Mouse (Mus musculus) bone marrow macrophage, adult 2 months (primary cell): Measurements from ENCODE around the gene Fndc7. TPM values are rescaled to one million over a fixed set of nuclear protein-coding genes. Genes with fewer than 3 reads are reported as not detected.

Experiments used
- H3K27ac ChIP-seq: 2 replicates; pipeline ENCODE4 v1.5.1; 2012; ENCODE audit warnings: low read depth, low read length; ENCODE audit not compliant: insufficient read depth
- H3K4me1 ChIP-seq: 2 replicates; pipeline ENCODE4 v1.6.1; 2012; ENCODE audit warnings: low read length; ENCODE audit not compliant: control insufficient read depth, insufficient read depth
- H3K4me3 ChIP-seq: 2 replicates; pipeline ENCODE4 v1.5.1; 2012; ENCODE audit warnings: mild to moderate bottlenecking, low read length, moderate library complexity; ENCODE audit not compliant: insufficient read depth
- CTCF ChIP-seq: IDR thresholded peaks from 2 replicates; pipeline ENCODE4 v1.5.1; 2012; ENCODE audit warnings: low read depth, mild to moderate bottlenecking, low read length, moderate library complexity
- POLR2A ChIP-seq: IDR thresholded peaks from 2 replicates; pipeline ENCODE4 v1.6.1; 2012; ENCODE audit warnings: mild to moderate bottlenecking, low read depth, low read length, borderline replicate concordance
- polyA plus RNA-seq: library from polyadenylated mRNA; stranded (reverse); fragments of >200 nt; gene quantifications from 2 replicates; pipeline ENCODE4 v1.2.4, GENCODE M21; 2012; ENCODE audit not compliant: missing spikeins, insufficient read depth, insufficient read length

Gene Fndc7
- polyA plus RNA-seq = 0.51 and 1.0 TPM in 2 replicates

DNA sequence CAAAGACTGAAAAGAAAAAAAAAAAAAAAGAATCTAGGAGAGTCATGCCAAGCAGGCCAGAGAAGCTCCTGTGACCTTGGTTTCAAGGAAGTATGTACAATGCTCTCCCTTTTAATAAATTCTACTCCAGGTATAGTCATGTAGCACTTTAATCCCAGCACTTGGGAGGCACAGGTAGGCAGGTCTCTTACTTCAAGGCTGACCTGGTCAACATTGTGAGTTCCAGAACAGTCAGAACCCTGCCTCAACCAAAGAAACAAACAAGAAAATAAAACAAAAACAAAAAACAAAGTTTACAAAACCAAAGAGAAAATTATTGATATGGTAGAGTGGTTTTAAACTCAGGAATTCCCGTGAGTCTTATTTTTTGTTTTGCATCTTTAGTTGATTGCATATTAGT, at the start of gene Fndc7:
Gene Fndc7 (minus strand): TSS at position 101 of the 400 bp plus-strand sequence.
- peaks cover 19% of the 10 kb centered on the region for H3K4me1 ChIP-seq
- no peak within 1 kb of the TSS for H3K27ac ChIP-seq
- TF ChIP-seq POLR2A = no peak
- TF ChIP-seq CTCF = no peak

DNA sequence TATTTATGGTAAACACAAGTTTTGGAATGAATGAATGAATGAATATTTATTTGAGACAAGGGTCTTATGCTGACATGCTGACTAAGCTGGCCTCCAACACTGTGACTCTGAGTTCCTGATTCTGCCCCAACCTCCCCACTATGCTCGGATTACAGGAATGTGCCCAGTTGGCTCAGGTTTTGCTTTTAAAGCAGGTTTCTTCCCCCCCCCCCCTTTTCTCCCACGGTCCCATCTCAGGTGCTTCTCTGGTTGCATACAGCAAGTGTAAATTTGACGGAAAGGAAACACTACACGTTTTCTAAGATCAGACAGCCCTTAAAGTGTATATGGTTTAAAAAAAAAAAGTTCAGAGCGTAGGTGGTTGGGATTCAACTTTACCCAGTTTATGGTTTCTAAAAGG, 49.8 kb upstream of the Fndc7 start, which contains the start of gene Henmt1:
Gene Henmt1 (plus strand): TSS at position 301 of the 400 bp plus-strand sequence.
- Histone ChIP-seq H3K27ac (no peak within 1 kb of the TSS), H3K4me3 (no peak within 1 kb of the TSS), H3K4me1 (no peaks in the 10 kb centered on the region)
- TF ChIP-seq CTCF (no peak), POLR2A (no peak)

More for the DNA sequence above, at the start of gene Fndc7:
- H3K4me3 ChIP-seq = no peak within 1 kb of the TSS

DNA sequence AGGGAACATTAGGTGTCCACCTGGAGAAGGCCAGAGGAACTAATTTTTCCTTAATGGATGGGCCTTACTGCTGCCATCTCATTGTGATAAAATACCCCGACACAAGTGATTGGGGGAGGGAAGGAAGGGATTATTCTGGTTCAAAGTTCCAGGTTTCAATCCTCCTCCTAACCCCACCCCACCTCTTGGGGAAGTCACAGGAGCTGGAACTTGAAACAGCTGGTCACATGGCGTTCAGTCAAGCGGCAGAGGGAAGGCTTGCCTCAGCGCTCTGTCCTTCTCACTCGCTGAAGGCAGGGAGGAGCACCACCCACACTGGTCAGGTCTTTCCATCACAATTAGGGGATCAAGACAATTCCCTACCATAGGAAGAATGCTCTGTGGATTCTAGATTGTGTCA, 48.9 kb upstream of the Fndc7 start:
- H3K4me3 ChIP-seq = no peak overlapping the region
- peaks cover 3% of the 10 kb centered on the region for H3K4me1 ChIP-seq
- H3K27ac ChIP-seq = no peak overlapping the region
- TF ChIP-seq CTCF (no peak), POLR2A (no peak)

DNA sequence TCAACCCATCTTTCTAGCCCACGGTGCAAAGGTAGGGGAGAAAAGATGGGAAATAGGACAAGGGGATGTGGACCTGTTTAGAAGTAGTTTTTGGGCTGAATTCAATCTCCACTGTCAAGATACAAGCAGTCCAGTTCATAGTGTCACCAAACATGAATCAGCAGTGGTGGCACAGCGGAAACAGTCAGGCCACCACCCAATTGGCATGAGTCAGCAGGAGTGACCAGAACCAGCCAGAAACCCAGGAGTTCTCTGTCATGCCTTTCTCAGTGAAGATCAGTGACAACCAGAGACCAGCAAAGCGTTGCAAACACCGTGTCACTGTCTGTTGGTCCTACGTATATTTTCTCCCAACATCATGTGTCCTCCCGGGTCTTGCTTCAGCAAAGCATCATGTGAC, 43.7 kb upstream of the Fndc7 start:
- H3K4me1 ChIP-seq = peaks cover 6% of the 10 kb centered on the region
- H3K4me3 ChIP-seq = no peak overlapping the region
- H3K27ac ChIP-seq = no peak overlapping the region
- TF ChIP-seq CTCF (no peak), POLR2A (no peak)

DNA sequence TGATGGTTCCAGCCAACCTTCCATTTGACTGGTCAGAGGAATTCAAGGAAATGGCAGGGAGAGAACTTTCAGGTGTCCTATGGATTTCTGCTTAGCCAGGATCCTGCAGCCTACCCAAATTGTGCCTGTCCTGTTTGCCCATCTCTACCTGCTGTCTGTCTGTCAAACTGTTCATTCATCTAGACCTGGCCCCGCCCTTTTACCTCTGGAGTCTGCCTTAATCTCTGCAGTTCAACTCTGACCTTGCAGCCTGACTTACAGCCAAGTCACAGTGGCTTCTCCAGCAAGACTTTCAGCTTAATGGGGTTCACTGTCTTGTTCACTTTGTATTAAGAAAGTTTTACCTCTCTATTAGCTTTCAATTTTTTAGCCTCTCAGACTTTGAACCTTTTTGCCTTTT, 36.5 kb upstream of the Fndc7 start:
- H3K4me1 ChIP-seq = peaks cover 4% of the 10 kb centered on the region
- no peak overlapping the region for H3K4me3 ChIP-seq
- H3K27ac ChIP-seq = no peak overlapping the region
- TF ChIP-seq POLR2A = no peak
- TF ChIP-seq CTCF = no peak

DNA sequence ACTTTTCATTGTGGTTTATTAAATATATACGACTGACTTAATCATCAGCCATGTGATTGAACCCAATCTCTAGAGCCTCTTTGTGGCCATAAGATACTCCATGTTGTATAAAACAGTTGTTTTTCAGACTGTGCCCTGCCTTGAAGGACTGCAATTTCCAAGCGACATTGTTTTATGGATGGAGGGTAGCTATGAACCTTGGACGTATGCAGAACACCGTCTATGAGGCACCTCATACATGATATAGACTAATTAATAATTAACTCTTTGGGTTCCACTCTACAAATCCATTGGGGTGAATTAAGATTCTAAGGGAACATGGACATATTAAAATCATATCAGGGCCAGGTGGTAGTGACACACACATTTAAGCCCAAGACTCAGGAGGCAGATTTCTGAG, 35.9 kb upstream of the Fndc7 start:
- Histone ChIP-seq H3K27ac (no peak overlapping the region), H3K4me3 (no peak overlapping the region), H3K4me1 (peaks cover 4% of the 10 kb centered on the region)
- TF ChIP-seq POLR2A = no peak
- TF ChIP-seq CTCF = no peak

DNA sequence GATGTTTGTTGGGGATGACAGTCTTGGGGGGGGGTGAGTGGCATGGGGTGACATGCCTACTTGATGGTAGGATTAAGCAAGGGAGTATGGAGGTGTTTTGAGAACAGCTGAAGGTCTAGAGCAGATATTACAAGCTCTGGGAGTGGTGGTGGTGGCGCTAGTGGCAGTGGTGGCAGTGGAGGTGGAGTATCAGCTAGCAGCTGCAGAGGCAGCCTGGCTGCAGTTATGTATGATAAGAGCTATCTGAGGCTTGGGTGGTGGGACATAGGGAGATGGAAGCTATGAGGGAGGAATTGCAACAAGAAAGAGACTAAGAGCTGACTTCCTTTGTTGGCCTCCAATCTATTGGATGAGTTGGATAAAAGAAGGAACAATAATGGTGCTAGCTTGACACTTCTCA, 32.0 kb upstream of the Fndc7 start:
- no peak overlapping the region for H3K27ac ChIP-seq
- TF ChIP-seq CTCF = no peak
- TF ChIP-seq POLR2A = no peak

DNA sequence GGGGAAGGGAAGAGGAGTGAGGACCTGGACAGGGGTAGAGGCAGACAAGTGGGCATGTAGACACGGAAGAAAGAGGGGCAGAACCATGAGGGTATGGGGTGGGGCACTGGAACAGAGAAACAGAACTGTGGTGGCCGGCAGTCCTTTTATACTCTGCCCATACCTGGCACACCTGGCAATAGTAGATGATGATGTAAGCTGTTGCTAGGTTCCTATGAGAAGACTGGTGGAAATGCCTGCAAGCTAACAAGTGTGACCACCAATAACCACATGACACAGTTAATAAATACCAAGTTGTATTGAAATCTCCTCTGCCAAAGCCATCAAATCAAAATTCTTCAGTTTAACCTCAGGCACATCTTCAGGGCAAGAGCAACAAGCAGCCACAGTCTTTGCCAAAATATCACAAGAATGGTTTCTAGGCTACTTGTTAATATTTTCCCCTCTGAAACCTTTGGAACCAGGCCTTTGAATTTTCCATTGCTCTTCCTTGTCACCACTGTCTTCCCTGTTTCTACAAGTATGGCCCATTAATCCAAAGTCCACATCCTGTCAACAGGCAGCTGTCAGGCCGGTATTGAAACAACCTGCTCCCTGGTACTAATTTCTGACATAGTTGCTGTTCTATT, 30.7 kb upstream of the Fndc7 start:
- H3K4me1 ChIP-seq = peaks cover 4% of the 10 kb centered on the region
- no peak for TF ChIP-seq CTCF
- no peak for TF ChIP-seq POLR2A
- no peak overlapping the region for H3K27ac ChIP-seq
- H3K4me3 ChIP-seq = no peak overlapping the region

More for the DNA sequence above, 32.0 kb upstream of the Fndc7 start:
- no peak overlapping the region for H3K4me3 ChIP-seq
- H3K4me1 ChIP-seq = peaks cover 4% of the 10 kb centered on the region

DNA sequence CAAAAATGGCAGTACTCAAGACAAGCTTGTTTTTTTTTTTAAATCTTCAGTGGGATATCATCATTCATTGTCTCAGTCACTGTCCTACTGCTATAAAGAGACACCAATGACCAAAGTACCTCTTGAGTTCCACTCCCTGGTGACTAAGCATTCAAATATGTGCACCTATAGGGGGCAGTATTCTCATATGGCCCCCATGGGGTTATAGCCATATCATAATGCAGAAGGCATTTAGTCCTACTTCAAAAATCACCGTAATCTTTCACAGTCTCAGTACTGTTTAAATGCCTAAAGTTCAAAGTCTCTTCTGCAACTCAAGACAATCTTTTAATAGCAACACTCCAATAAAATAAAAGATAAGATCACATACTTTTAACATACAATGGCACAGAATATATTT, 29.0 kb upstream of the Fndc7 start:
- Histone ChIP-seq H3K4me1 (peaks cover 5% of the 10 kb centered on the region), H3K4me3 (no peak overlapping the region), H3K27ac (no peak overlapping the region)
- TF ChIP-seq CTCF (no peak), POLR2A (no peak)

DNA sequence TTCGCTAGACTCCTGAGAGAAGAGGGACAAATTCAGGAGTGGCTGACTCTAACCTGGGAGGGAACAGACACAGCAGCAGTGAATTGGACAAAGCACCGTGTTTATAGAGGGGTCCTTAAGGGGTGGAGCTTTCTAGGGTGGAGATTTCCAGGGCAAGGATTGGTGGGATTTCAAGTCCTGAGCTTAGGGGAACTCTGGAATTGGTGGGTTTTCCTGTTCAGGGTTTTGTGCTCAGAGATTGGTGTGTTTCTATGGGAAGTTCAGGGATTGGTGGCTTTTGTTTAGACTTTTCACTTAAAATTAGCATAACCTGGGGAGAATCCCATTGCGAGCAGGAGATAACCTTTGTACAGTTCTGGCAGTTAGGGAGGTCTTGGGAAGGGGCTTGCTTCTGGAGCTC, 28.2 kb upstream of the Fndc7 start:
- TF ChIP-seq POLR2A (no peak), CTCF (no peak)
- H3K4me3 ChIP-seq = no peak overlapping the region
- no peak overlapping the region for H3K27ac ChIP-seq
- H3K4me1 ChIP-seq = peaks cover 9% of the 10 kb centered on the region

DNA sequence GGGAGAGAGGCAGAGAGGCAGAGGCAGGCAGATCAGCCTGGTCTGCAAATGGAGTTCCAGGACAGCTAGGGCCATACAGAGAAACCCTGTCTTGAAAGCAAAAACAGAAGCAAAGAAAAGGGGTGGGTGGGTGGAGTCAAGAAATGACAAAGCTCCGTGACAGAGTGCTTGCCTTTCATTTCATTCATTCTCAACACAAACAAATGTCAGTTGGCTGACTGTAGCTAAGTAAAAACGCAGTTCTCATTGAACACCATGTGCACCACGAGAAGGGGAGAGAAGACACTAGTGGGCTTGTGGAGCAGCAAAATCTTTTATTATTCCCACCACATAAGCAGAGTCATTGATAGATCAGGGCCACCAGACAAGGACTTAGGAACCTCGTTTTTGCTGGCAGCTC, 27.0 kb upstream of the Fndc7 start:
- Histone ChIP-seq H3K4me1 (peaks cover 7% of the 10 kb centered on the region), H3K27ac (no peak overlapping the region), H3K4me3 (no peak overlapping the region)
- no peak for TF ChIP-seq CTCF
- TF ChIP-seq POLR2A = no peak
